Mouse (Mus musculus): ENCODE results near the gene Zzef1. TPM values are rescaled to one million over a fixed set of nuclear protein-coding genes. Genes with fewer than 3 reads are reported as not detected.

Gene Zzef1
- total and polyA plus RNA-seq, 2 experiments from 2014 or later = 7.6 to 37.6 TPM

DNA sequence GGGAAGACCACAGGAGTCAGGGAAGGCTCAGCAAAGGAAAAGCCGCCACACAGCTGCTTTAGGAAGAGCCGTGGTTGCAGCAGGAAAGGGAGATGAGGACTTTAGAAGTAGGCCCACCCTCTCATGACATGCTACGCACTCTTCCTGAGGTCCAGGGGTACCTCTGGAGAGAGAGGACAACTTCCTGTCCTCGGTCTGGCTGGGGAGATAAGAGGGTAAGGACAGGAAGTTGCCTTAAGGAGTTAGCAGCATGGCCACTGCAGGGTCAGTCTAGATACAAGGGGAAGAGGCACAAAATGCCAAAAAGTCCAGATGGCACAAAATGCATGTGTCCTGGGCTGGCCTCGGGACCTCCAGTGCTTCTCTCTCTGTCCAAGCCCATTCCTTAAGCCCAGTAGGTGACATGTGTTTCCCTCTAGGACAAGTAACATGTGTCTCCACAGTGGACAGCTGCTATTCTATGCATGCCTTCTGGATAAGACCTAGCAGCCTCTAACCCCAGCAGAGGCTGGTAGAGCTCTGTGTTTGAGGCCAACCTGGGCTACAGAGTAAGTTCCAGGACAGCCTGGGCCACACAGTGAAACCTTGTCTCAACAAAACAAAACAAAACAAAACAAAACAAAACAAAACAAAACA is 159.4 kb downstream of the Zzef1 start:
- no peaks in the 10 kb centered on the region for H3K4me1 ChIP-seq (ENCODE audit: insufficient read depth)
- H3K9ac ChIP-seq = no peak overlapping the region
- H3K36me3 ChIP-seq (ENCODE audit: insufficient read depth) = no peaks in the 10 kb centered on the region
- WGBS = 79% methylated on average over 5 of the region's 5 CpGs
- no peak overlapping the region for H3K4me2 ChIP-seq (ENCODE audit: low read depth)
- peaks cover 15% of the 10 kb centered on the region for H3K27me3 ChIP-seq (ENCODE audit: insufficient read depth, low read length)
- H3K27ac ChIP-seq (ENCODE audit: low read depth, low read length) = no peak overlapping the region
- ATAC-seq (no peak), DNase-seq (no peak)
- no peak for TF ChIP-seq CTCF (IDR thresholded peaks at IDR 0.05; ENCODE audit: low read depth)
- no peak overlapping the region for H3K4me3 ChIP-seq (ENCODE audit: low read depth, low read length)
- no peaks in the 10 kb centered on the region for H3K9me3 ChIP-seq (ENCODE audit: low read length)

DNA sequence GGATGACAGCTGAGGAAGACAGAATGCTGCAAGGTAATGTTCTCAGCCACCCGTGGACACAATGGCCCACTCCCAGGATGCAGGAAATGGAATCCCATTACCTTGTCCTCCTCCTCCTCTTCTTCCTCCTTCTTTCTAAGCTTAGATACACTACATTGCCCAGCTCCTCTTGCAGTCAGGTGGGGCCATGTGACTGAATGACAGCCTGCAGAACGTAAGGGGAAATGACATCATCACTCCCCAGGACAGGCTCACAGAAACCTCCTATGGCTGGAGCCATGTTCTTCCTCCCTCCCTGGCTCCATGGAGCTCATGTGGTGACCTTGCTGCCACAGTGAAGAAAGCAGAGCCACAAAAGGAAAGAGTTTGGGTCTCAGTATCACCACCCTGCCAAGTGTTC is 161.3 kb downstream of the Zzef1 start:
- H3K9me3 ChIP-seq (ENCODE audit: low read length) = no peaks in the 10 kb centered on the region
- no peak overlapping the region for H3K4me2 ChIP-seq (ENCODE audit: low read depth)
- H3K36me3 ChIP-seq (ENCODE audit: insufficient read depth) = no peaks in the 10 kb centered on the region
- H3K9ac ChIP-seq = no peak overlapping the region
- WGBS = 60% methylated on average over 2 of the region's 2 CpGs
- TF ChIP-seq CTCF (IDR thresholded peaks at IDR 0.05; ENCODE audit: low read depth) = no peak
- no peak overlapping the region for H3K4me3 ChIP-seq (ENCODE audit: low read depth, low read length)
- no peaks in the 10 kb centered on the region for H3K4me1 ChIP-seq (ENCODE audit: insufficient read depth)
- no peak for ATAC-seq
- no peak overlapping the region for H3K27ac ChIP-seq (ENCODE audit: low read depth, low read length)
- H3K27me3 ChIP-seq (ENCODE audit: insufficient read depth, low read length) = peaks cover 29% of the 10 kb centered on the region
- DNase-seq = no peak

GRCm38 (mm10) chr11:72959924-72960679 is 164.1 kb downstream of the Zzef1 start:
- Histone ChIP-seq H3K4me3 (ENCODE audit: low read depth, low read length) (no peak overlapping the region), H3K9ac (no peak overlapping the region), H3K27ac (ENCODE audit: low read depth, low read length) (no peak overlapping the region), H3K9me3 (ENCODE audit: low read length) (no peaks in the 10 kb centered on the region), H3K4me1 (ENCODE audit: insufficient read depth) (no peaks in the 10 kb centered on the region), H3K4me2 (ENCODE audit: low read depth) (no peak overlapping the region), H3K27me3 (ENCODE audit: insufficient read depth, low read length) (peaks cover 32% of the 10 kb centered on the region), H3K36me3 (ENCODE audit: insufficient read depth) (no peaks in the 10 kb centered on the region)
- TF ChIP-seq CTCF (IDR thresholded peaks at IDR 0.05; ENCODE audit: low read depth) = no peak
- no peak for ATAC-seq
- WGBS = 13% methylated on average over 15 of the region's 15 CpGs
- DNase-seq = no peak

- WGBS = 5% methylated on average over 15 of the region's 15 CpGs
- Histone ChIP-seq H3K9ac (no peak overlapping the region), H3K4me1 (ENCODE audit: insufficient read depth) (no peaks in the 10 kb centered on the region), H3K4me3 (ENCODE audit: low read depth, low read length) (peak overlapping the region; percentile 17), H3K27ac (ENCODE audit: low read depth, low read length) (no peak overlapping the region), H3K9me3 (ENCODE audit: low read length) (no peaks in the 10 kb centered on the region), H3K4me2 (ENCODE audit: low read depth) (peak overlapping the region; percentile 32; the same call in 1 of the 2 replicates), H3K27me3 (ENCODE audit: insufficient read depth, low read length) (peaks cover 32% of the 10 kb centered on the region), H3K36me3 (ENCODE audit: insufficient read depth) (no peaks in the 10 kb centered on the region)
- no peak for DNase-seq
- TF ChIP-seq CTCF (IDR thresholded peaks at IDR 0.05; ENCODE audit: low read depth) = no peak
- no peak for ATAC-seq
Measured at GRCm38 (mm10) chr11:72960723-72961071, 164.7 kb downstream of the Zzef1 start.

DNA sequence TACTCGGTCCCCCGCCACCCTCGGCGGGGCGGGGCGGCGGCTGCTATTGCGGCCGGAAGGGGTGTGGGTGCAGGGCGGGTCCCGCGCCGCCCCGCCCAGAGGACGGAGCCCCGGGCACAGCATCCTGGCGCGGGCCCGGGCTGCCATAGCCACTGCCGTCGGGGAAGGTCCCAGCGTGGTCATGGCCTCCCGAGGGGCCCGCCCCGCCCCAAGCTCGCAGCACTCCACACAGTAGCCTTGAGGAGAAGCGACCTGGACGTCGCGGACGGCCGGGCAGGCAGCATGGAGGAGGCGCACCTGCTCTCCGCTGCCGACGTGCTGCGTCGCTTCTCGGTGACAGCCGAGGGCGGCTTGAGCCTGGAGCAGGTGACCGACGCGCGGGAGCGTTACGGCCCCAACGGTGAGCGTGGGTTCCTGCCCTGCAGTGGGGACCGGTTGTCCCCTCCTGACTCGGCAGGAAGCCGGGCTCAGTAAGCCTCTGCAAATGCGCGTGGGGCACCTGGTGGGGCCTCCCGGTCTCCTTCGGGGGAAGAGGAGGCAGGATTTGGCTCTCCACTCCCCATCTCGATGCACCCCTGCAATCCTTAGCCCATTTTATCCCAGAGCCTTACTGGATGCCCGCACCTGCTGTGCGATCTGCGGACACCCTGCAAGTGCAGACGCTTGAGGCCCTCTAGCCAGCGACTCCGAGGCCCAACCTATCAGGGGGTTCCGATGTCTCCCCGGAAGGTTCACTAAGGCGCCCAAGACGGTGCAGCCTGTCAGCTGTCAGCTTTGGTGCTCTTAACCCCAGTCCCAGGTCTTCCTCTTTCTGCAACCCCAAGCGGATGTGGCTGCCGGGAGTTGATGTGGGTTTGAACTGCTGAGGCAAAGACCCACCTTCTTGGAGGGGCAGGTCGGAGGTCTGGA is 165.3 kb downstream of the Zzef1 start, which contains the start of gene Atp2a3:
Gene Atp2a3, plus strand, starts transcription at position 98 of the 909 bp plus-strand sequence.
- peak within 1 kb of the TSS; percentile 17 for H3K4me3 ChIP-seq (ENCODE audit: low read depth, low read length)
- no peak within 1 kb of the TSS for H3K9ac ChIP-seq
- no peaks in the 10 kb centered on the region for H3K36me3 ChIP-seq (ENCODE audit: insufficient read depth)
- H3K9me3 ChIP-seq (ENCODE audit: low read length) = no peaks in the 10 kb centered on the region
- DNase-seq (no peak), ATAC-seq (no peak)
- no peak within 1 kb of the TSS for H3K27ac ChIP-seq (ENCODE audit: low read depth, low read length)
- TF ChIP-seq CTCF (IDR thresholded peaks at IDR 0.05; ENCODE audit: low read depth) = no peak
- no peaks in the 10 kb centered on the region for H3K4me1 ChIP-seq (ENCODE audit: insufficient read depth)
- 6% methylated on average over 67 of the region's 70 CpGs for WGBS
- peaks cover 32% of the 10 kb centered on the region for H3K27me3 ChIP-seq (ENCODE audit: insufficient read depth, low read length)
- peak within 1 kb of the TSS; percentile 32 for H3K4me2 ChIP-seq (ENCODE audit: low read depth)

DNA sequence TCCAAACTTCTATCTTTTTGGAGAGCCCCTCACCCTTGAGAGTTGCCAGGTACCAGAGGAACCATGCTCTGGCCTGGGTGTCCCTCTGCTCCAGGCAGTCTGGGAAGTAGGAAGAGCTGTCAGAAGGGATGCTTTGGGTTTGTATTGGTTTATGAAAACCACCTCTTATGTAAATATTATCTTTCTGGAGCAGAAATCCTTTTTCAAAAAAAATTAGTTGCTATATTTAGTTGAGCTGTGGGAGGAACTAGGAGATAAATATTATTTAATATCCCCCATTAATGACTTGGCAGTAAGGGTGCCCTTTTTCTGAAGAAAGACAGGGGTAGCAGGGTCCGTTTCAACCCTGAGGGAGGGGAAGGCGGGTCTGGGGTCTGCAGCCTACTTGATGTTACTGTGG is 166.4 kb downstream of the Zzef1 start:
- no peaks in the 10 kb centered on the region for H3K36me3 ChIP-seq (ENCODE audit: insufficient read depth)
- no peak overlapping the region for H3K4me3 ChIP-seq (ENCODE audit: low read depth, low read length)
- 84% methylated on average over 2 of the region's 2 CpGs for WGBS
- ATAC-seq = no peak
- no peak overlapping the region for H3K4me2 ChIP-seq (ENCODE audit: low read depth)
- no peaks in the 10 kb centered on the region for H3K4me1 ChIP-seq (ENCODE audit: insufficient read depth)
- no peaks in the 10 kb centered on the region for H3K9me3 ChIP-seq (ENCODE audit: low read length)
- no peak overlapping the region for H3K9ac ChIP-seq
- no peak for DNase-seq
- H3K27me3 ChIP-seq (ENCODE audit: insufficient read depth, low read length) = peaks cover 32% of the 10 kb centered on the region
- TF ChIP-seq CTCF (IDR thresholded peaks at IDR 0.05; ENCODE audit: low read depth) = no peak
- H3K27ac ChIP-seq (ENCODE audit: low read depth, low read length) = no peak overlapping the region
